Mouse (Mus musculus) liver, adult 2 months (tissue): ENCODE measurements at regions not wholly inside any gene's neighbourhood (a gene's known extent, or its start where the extent isn't known, plus 50 kb on each side); places are given as distances from the start of the nearest gene placed in this dataset.

Experiments used
- CTCF ChIP-seq: fragments of 200-500 bp; IDR thresholded peaks from 2 replicates; pipeline ENCODE4 v1.5.1; 2011; ENCODE audit warnings: low read depth, low read length, control low read depth
- POLR2A ChIP-seq: fragments of 200-500 bp; IDR thresholded peaks from 2 replicates; pipeline ENCODE4 v1.6.1; 2011; ENCODE audit warnings: low read length, control low read depth; ENCODE audit not compliant: insufficient read depth; ENCODE audit errors: extremely low read depth

DNA sequence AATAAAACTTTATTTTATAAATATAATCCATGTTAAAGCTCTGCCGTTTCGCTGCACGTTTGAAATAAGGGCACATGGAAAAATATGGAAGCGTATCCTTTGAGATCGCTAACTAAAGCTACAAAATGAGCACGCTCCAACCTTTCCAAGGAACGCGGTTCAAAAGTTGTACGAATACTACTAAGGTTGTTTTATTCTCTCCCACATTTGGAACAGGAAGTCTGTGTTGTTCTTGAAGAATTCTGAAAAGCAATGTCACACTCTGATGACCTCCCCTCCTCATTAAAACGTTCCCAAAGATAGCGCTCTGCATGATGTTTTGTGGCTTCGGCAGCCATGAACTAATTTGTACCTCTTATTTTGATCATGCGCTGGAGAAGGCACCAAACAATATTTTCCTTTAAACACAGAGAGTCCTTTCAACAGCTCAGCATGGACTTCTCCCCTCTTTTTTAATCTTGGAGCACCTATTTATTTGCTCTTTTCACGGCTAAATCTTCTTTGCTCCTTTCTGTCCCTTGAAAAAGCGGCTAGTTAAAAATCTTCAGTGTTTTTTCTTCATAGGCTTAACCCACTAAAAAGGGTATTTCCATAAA lies 72.9 kb upstream of the Tes start:
- TF ChIP-seq CTCF (no peak), POLR2A (no peak)
